Mouse (Mus musculus) frontal cortex, postnatal 25 days (tissue): ENCODE results near the gene Gtf3c1.
"Not testable (repeated sequence)": the region's sequence is repeated elsewhere in the genome, so short reads cannot be mapped to it uniquely, and the experiment has no call there.

ENCODE experiments used
- DNase-seq, 2 experiments: peaks; one replicate each; pipeline ENCODE4 v3.0.0; 2022; ENCODE audit warnings: low spot score in 2 of 2

The Gtf3c1 gene

DNA sequence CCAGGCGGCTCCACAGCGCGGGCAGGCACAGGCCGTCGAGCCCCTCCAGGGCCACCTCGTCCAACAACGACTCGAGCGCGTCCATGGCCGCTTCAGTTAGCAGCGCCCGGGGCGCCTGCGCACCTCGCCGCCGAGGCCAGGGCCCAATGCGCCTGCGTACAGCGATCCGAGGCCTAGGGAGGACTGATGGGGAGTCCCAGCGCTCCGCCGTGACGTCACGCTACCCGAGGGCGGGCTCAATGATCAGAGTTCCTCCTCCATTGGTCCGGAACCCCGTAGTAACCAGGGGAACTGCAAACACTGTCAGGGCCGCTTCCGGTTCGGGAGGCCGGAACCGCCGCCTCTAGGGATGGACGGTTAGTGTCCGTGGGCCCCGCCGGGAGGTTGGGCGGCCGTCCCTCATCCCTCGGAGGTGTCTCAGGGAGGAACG, at the start of gene Gtf3c1, which contains the start of gene D430042O09Rik:
TSS of gene Gtf3c1 (minus strand) at position 188 of the 430 bp plus-strand sequence.
TSS of gene D430042O09Rik (plus strand) at position 296 of the 430 bp plus-strand sequence.
- peak; percentile 98 to 99 for DNase-seq

GRCm38 (mm10) chr7:125756806-125757205, 49.2 kb upstream of the Gtf3c1 start:
- no peak for DNase-seq

- no peak for DNase-seq
These were observed 45.7 kb upstream of the Gtf3c1 start for GRCm38 (mm10) chr7:125753326-125753715.

GRCm38 (mm10) chr7:125752699-125753325, 45.2 kb upstream of the Gtf3c1 start:
- no peak for DNase-seq

DNA sequence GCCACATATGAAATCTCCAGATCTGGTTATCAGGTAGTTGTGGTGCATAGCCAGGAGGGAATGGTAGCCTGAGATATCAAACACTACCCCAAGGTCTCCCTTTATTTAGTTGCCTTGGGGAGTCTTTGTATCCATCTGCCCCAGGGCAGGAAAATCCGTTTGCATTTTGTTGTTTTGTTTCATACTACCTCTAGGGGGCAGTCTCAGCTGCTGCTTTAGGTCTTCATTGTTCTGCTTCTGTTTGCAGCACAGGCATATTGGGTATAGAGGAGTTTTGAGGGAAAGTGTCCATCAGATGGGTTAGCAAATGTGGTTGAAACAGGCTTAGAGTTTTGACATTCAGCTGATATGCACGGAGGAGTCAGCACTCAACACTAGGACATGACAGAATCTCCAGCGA, 40.6 kb upstream of the Gtf3c1 start:
- DNase-seq: no peak

DNA sequence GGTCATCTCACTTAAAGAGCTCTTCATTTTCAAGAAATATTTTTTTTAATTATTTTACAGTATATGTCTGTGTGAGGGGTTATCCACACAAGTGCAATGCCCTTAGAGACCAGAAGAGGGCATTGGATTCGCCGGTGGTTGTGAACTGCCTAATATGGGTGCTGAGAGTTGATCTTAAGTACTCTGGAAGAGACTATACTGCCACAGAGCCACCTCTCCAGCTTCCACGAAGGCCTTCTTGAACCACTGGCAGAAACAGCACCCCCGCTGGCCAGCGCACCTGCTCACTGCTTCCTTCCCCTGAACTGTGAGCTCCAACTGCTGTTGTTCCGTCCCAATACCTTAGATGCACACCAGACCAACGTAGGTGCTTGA, 39.7 kb upstream of the Gtf3c1 start:
- no peak for DNase-seq

DNA sequence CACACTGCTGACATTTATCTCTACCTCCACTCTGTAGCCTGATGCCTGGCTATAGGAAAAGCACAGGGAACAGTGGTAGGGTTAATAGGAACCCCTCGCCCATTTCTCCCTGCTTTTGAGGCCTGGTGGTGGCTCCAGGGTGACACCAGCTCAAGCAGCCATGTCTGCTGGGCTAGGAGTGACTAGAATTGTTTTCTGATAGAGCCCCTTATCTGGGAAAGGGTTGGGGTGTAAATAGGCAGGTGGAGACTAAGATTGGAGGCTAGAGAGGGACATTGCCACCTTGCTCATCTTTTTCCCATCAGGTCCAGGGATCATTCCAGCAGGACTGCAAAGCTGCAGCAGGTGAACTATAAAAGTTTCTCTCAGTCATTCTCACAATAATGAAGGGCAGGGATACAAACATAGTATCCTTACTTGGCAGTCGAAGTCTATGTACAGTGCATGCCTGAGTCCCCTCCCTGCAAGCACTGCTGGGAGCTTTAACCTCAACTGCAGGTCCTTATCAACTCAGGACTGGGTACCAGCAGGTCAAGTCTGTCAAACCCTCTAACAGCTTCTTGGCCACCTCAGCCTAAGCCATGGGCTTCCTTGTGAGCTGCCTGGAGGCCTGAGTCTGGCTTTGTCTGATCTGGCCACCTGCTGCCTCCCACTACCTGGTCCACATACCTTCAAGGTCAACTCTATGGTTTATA, 39.2 kb upstream of the Gtf3c1 start:
- DNase-seq: no peak

- no peak for DNase-seq
These were observed 37.2 kb upstream of the Gtf3c1 start for GRCm38 (mm10) chr7:125744774-125745173.

DNA sequence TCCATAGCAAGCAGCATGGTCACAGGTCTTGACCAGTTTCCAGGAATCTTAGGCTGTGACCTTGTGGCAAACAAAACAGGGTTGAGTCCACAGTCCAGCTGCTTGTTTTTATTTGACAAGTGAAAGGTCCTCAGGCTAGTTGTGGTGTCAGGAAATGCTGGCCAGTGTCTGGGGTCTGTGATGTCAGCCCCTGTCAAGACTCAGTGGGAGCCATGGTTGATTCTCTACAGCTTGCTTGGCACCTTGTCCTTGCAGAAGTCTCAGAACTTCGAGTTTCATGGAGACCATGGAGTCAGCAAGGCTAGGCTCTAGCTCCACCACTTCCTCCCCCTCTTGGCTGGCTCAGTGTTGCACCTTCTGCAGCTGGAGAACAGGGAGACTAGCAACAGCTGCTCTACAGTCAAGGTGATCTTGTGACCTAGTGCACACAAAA, 33.7 kb upstream of the Gtf3c1 start:
- DNase-seq: no peak

GRCm38 (mm10) chr7:125740521-125740920, 32.9 kb upstream of the Gtf3c1 start:
- DNase-seq: no peak

GRCm38 (mm10) chr7:125736366-125737015, 28.9 kb upstream of the Gtf3c1 start:
- no peak for DNase-seq

DNA sequence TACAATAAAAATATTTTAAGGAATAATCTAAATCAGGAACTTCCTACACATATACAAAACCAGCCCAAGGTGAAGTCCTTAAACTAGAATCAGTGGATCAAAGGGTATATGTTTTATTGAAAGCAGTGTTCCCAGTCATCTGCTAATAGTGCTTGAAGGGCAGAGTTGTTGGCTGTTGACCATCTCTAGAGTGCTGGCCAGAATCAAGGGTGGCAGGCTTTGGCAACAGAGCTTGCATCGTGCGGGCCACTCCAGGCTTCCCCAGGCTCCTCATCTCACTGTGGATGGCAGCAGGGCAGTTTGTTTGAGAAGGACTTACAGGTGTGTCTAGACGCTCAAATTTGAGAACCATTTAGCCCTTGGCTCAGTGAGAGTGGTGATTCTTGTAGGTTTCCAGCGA, 26.2 kb upstream of the Gtf3c1 start:
- DNase-seq: no peak

- DNase-seq: no peak
These were observed 24.1 kb upstream of the Gtf3c1 start for GRCm38 (mm10) chr7:125731679-125732078.

DNA sequence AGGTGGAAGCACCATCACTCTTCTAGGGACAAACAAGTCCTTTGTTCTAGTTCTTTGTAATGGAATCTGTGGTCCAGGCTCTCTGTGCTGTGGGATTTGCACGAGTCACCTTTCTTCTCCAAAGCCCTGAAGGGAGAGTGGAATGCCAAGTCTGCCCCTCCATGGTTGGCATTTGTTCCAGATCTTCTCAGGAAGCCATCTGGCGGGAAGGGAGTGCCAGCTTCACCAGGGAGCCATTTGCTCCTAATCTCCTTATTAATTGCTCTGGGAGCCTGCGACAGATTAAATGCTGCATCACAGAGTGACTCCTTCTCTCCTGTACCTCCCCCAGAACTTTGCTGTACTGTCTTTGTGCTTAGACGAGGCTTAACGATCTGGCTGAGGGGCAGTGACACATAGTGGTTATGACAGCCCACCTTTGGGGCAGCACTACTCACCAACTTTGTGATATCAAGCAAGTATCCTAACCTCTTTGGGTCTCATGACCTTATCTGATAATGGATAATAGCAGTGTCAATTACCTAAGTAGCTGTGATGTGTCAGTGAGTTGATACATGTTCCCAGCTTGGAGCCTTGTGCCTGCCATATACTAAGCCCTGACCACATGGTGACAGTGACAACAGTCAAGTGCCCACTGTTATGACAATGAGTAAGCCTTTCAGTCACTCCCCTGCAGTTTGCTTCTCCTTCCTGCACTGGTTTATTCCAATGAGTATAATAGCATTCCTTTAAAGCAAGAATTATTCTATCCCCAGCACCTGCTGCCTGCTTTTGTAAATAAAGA, 15.8 kb upstream of the Gtf3c1 start:
- DNase-seq: no peak

- DNase-seq: no peak
These were observed 14.5 kb upstream of the Gtf3c1 start for GRCm38 (mm10) chr7:125722127-125722526.

- DNase-seq: no peak
These were observed 13.5 kb upstream of the Gtf3c1 start for GRCm38 (mm10) chr7:125721033-125721432.

DNA sequence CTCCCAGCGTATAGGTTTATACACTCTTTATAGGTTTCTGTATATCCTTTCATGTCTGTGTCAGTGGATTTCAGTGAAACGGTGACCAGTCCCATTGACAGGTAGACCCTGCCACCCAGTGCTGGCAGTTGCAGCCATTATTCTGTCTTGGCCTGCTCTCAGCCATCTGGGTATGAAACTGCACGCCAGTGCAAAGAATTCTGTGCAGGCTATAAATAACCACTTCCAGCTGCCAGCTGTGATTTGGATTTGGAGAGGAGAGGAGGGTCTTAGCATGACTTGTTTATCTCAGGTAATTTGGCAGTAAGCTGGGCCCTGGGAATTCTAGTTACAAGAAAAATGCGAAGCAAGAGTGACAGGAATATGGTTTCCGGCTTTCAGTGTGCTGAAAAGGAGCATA, 12.8 kb upstream of the Gtf3c1 start:
- DNase-seq: no peak

DNA sequence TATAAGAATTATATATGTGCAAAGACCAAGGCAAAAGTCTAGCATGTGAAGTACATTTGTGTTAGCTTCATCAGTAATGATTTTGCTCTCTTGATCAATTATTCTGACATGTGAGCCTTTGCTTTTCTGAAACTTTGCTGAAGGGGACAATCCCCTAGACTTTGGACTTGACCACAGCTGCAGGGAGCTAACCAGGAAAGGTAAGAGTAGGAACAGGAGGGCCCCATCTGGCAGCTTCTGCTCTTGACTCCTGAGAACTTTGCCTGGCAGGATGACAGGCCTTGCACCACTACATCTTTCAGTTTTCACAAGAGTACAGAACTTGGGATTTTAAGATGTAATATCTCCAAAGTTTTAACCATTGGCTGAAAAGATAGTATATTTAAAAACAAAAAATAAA, 10.0 kb upstream of the Gtf3c1 start:
- no peak for DNase-seq

DNA sequence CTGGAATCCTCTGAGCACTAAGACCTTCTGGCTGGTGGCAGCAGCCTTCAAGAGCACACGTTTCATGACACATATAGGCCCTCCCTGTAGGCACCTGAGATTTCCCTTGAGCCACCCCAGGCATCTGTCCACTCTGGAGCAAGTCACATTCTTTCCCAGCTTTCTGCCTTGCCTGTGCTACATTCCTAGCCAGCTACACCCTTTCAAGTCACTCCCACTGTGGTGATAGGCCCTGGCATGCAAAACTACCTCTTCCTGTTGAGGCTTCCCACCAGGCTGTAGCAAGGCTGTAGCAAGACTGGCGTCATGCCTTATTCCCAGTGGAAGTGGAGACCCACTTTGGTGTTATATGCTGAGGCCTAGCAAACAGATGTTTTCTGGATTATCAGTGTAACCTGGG, 9.1 kb upstream of the Gtf3c1 start:
- no peak for DNase-seq

GRCm38 (mm10) chr7:125714803-125715202, 7.2 kb upstream of the Gtf3c1 start:
- no peak for DNase-seq

GRCm38 (mm10) chr7:125713542-125714055, 6.0 kb upstream of the Gtf3c1 start:
- not testable (repeated sequence) for DNase-seq

- no peak for DNase-seq
These were observed 520 bp upstream of the Gtf3c1 start for GRCm38 (mm10) chr7:125708100-125708499.
